Mouse (Mus musculus) T-helper 2 cell (primary cell): ENCODE results near the gene Zfp27.

ENCODE experiments used
- in situ Hi-C: fragments of 300-600 bp; cut with MboI, MseI; formaldehyde crosslinking; loops from one replicate; pipeline ENCODE4 v1.15.1; 2025; ENCODE audit warnings: high pct_unique_total_duplicates

The Zfp27 gene

DNA sequence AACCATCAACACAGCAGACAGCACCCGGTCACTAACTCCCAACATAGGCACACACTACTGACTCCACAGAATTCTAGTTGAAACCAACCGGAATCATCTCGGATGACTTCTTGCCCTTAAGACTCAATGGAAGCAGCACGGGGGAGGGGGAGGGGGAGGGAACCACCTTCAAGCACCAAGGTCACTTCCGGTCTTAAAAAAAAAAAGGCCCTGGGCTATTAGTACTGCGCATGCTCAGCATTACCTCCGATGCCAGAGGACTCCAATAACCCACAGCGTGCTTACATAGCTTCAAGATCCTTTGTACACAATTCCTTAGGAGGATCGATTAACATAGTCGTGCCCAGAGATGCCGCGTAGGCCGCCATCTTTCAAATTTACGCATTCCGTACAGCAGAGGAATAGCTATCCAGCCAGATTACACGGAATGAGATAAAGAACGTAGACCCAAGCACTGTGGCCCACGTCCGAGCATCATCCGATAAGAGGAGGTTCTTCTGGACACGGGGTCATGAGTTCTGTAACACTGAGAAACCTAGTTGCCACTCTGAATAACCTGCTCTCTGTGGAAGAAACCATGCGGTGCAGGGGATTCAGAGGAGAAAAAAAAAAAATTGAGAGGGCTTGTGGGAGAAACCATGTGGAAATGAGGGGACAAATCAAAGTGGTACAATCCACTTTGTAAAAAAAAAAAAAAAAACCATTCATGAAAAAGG is at the start of gene Zfp27:
Gene Zfp27 (minus strand): TSS at position 607 of the 716 bp plus-strand sequence.
- in situ Hi-C loops, result loop anchor here (5.0 kb wide), 1 partner anchor 44 kb away; no protein-coding TSS in a partner anchor

DNA sequence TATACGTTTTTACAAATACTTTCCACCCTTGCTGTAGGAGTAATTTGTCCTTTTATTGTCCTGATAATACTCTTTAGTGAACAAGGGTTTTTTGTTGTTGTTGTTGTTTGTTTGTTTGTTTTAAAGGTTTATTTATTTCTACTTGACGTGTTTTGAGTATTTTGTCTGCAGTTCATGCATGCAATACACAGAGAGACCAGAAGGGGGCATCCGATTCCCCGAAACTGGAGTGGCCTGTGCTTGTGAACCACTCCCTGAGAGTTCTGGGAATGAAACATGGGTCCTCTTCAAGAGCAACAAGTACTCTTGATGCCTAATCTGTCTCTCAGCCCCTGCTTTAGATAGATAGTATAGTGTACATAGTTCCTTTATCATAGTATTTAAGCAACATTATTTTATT is 48.4 kb upstream of the Zfp27 start:
- in situ Hi-C loops, result loop anchor here (5.0 kb wide), 1 partner anchor 92 kb away; no protein-coding TSS in a partner anchor

GRCm38 (mm10) chr7:29953513-29954401 is 47.4 kb upstream of the Zfp27 start, which contains the start of gene Zfp74:
Gene Zfp74, minus strand, starts transcription at chr7:29954089.
- in situ Hi-C loops, result loop anchor here (5.0 kb wide), 1 partner anchor 91 kb away; no protein-coding TSS in a partner anchor

- in situ Hi-C loops, result loop anchor here (5.0 kb wide), 1 partner anchor 91 kb away; no protein-coding TSS in a partner anchor
These were observed 46.7 kb upstream of the Zfp27 start for GRCm38 (mm10) chr7:29953086-29953485.

DNA sequence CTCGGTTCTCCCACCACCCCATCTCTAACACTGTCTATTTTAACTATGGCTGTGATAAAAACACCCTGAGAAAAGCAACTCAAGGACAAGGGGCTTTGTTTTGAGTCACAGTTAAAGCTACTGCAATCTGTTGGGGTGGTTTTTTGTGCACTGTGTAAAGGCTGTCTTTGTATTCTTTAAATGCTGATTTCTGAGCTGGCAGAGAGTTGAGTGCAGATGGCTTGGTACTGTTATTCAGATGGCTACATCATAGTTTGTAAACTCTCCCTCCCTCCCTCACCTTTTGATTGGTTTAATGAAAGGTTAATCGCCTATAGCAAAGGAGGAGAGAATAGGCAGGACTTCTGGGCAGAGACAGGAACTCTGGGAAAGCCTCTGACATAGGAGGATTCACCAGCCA is 37.8 kb upstream of the Zfp27 start:
- in situ Hi-C loops, result no loop called here

DNA sequence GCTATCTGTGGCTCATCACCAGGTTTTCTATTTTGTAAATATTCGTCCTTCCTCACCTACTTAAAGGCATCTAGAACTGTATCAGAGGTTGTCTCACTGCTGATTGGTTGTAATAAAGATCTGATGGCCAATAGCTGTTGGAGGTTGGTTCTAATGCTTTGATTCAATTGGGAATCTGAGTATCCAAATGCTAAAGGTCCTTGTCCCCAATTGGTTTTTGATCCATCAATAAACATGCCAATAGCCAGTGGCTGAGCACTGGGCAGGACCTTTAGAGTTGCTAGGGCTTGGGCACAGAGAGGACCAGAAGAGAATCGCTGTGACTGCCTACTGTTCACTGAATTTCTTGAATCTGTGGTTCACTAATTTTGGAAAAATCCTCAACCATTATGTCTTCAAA is 37.3 kb upstream of the Zfp27 start:
- in situ Hi-C loops, result no loop called here

- in situ Hi-C loops, result no loop called here
These were observed 36.4 kb upstream of the Zfp27 start for GRCm38 (mm10) chr7:29942740-29943139.

- in situ Hi-C loops, result no loop called here
These were observed 34.7 kb upstream of the Zfp27 start for GRCm38 (mm10) chr7:29941027-29941426.

- in situ Hi-C loops, result no loop called here
These were observed 32.5 kb upstream of the Zfp27 start for GRCm38 (mm10) chr7:29938856-29939255.

- in situ Hi-C loops, result loop anchor here (10.0 kb wide), 1 partner anchor 1168 kb away; the partner anchor contains the start of gene Ccer2
These were observed 16.4 kb upstream of the Zfp27 start for GRCm38 (mm10) chr7:29922780-29923179.

DNA sequence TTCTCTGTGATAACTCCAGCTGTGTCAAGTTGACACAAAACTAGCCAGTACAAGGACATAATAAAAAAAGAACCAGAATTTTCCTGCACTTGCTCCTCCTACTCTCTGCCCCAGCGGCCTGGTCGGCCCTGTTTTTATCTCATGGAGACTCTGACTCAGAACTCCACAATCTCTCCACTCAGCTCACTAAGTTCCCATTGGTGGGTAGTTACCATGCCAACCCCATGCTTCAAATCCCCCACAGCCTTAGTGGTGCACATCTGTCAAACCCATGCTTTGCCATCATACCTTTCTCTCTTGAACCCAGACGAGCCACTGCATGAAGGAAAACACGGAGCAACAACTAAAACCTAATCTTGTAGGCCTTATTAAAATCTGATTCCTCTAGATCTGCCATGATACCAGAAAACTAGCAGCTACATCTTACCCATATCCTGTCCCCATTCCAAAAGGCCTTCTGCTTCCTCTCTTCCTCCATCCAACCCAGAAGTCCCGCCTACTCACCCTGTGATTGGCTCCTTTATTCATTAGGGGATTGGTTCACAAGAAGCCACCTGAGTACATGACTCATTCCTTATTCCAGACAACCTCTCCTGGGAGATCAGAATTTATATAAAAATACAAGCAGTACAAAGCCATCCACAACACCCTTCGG is 15.2 kb upstream of the Zfp27 start:
- in situ Hi-C loops, result loop anchor here (10.0 kb wide), 1 partner anchor 1167 kb away; the partner anchor contains the start of gene Ccer2

GRCm38 (mm10) chr7:29918062-29918453 is 11.7 kb upstream of the Zfp27 start:
- in situ Hi-C loops, result no loop called here

GRCm38 (mm10) chr7:29917371-29918061 is 11.1 kb upstream of the Zfp27 start:
- in situ Hi-C loops, result no loop called here

GRCm38 (mm10) chr7:29912172-29912571 is 5.8 kb upstream of the Zfp27 start:
- in situ Hi-C loops, result no loop called here

- in situ Hi-C loops, result no loop called here
These were observed 3.9 kb upstream of the Zfp27 start for GRCm38 (mm10) chr7:29910252-29910651.

GRCm38 (mm10) chr7:29908130-29908950 is 2.0 kb upstream of the Zfp27 start, which contains the start of gene Zfp383:
Gene Zfp383, plus strand, starts transcription at chr7:29908223.
- in situ Hi-C loops, result loop anchor here (5.0 kb wide), 1 partner anchor 46 kb away; no protein-coding TSS in a partner anchor

DNA sequence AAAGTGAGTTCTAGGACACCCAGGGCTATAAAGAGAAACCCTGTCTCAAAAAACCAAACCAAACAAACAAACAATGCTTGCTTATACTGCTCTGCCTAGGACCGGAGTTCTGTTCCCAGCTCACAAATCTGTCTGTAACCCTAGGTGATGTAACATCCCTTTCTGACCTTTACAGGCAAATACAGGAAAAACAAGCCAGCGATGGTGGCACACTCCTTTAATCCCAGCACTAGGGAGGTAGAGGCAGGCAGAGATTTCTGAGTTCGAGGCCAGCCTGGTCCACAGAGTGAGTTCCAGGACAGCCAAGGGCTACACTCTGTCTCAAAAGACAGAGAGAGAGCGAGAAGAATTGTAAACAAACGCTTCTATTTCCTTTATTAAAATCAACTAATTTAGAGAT is 834 bp upstream of the Zfp27 start:
- in situ Hi-C loops, result loop anchor here (5.0 kb wide), 1 partner anchor 45 kb away; no protein-coding TSS in a partner anchor

DNA sequence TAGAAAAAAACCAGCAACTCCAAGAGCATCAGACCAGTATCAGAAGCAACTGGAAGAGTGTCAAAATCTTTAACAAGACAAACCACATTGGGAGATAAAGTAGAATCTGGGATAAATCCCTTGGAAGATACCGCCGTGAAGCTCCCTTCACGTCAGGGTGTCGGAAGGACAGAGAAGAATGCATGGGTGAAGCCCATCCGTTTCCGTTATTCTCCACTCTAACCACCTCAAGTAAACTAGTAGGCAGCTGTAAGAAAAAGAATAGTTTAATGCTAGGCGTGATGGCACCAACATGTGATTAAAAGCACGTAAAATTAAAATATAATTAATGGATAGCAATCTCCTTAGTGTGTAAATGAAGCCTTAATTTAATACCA is 298 bp upstream of the Zfp27 start:
- in situ Hi-C loops, result loop anchor here (5.0 kb wide), 1 partner anchor 44 kb away; no protein-coding TSS in a partner anchor

DNA sequence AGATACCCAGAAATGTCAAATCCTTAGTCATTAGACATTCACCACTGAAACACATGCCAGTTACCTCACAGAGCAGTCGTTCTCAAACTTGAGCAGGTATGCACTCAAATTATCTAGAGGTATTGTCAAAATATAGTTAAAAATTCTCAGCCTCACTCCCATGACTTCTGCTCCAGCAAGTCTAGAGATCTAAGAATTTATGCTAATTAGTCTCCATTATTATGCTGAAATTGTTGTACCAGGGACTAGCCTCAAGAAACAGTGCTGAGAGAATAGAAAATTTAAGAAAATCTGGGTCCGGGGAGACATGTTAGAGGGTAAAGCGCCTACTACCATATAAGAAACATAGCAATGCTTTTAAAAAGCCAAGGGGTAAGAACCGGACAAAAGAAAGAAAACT is 2.3 kb downstream of the Zfp27 start:
- in situ Hi-C loops, result no loop called here

DNA sequence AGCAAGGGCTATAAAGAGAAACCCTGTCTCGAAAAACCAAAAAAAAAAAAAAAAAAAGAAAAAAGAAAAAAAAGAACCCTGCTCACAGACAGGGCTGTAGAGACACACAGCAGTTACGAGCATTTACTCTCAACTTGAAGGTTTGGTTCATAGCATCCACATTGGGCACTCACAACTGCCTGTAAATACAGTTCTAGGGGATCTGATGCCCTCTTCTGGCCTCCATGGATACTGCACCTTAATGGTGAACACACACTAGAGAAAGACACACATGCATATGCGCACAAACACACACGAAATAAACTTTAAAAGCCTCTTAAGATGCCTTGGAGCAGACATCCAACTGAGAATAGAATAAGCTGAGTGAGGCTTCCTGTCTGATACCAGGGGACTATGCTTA is 8.0 kb downstream of the Zfp27 start:
- in situ Hi-C loops, result no loop called here
